Mouse (Mus musculus) testis, adult 2 months (tissue): ENCODE results near the gene Wdr60.

Experiments
- CTCF ChIP-seq: fragments of 200-500 bp; IDR thresholded peaks from 2 replicates; pipeline ENCODE4 v1.5.1; 2012; ENCODE audit warnings: low read depth, mild to moderate bottlenecking, inconsistent platforms, low read length, moderate library complexity; ENCODE audit not compliant: control insufficient read depth, insufficient read depth, insufficient replicate concordance
- POLR2A ChIP-seq: fragments of 200-500 bp; IDR thresholded peaks from 2 replicates; pipeline ENCODE4 v1.6.1; 2012; ENCODE audit warnings: low read depth, mild to moderate bottlenecking, inconsistent platforms, low read length, moderate library complexity; ENCODE audit not compliant: control insufficient read depth

- TF ChIP-seq POLR2A (peak; percentile 86), CTCF (no peak)
These were observed at the start of gene Wdr60 for GRCm38 (mm10) chr12:116262555-116263341.
